In the genomic region with DNA sequence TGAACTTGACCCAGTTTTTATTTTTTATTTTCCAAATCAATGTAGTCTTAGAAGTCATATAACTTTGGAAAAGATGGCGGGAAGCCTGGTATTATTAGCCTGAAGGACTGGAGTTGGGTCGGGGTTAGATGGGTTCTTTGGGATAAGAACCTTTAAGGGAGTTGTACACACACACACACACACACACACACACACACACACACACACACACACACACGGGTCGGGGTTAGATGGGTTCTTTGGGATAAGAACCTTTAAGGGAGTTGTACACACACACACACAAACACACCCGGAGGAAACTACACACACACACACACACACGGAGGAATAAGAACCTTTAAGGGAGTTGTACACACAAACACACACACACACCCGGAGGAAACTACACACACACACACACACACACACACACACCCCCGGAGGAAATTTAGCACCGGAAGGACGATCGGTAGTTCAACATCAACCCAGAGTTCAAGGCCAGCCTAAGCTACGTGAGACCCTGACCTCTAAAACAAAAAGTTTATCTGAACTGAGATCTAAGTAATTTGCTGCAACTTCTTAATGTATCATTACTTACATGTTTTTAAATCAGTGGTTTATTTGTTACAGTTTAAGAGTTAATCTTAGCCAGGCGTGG, we compare ENCODE assay signal across 7 mouse cellular contexts. TPM values are rescaled to one million over a fixed set of nuclear protein-coding genes. Genes with fewer than 3 reads are reported as not detected.
DNase-seq lines count a peak whose midpoint lies in the region; ATAC-seq lines count a peak whose summit lies in the region.

No protein-coding gene starts in this region.

- H3K27ac ChIP-seq in forebrain, embryonic 12.5 days, result no peak overlapping the region
- peak overlapping the region; percentile 32; the same call in 1 of the 2 replicates for H3K27ac ChIP-seq in liver, embryonic 11.5 days (ENCODE audit: low read depth, low read length)

- H3K4me2 ChIP-seq in forebrain, embryonic 12.5 days, result peak overlapping the region; percentile 95
- H3K4me2 ChIP-seq in liver, embryonic 11.5 days, result peak overlapping the region; percentile 65

- DNase-seq in 416B (ENCODE audit: low read depth) (peak; percentile 78), A20 (ENCODE audit: low read depth, low spot score) (peak; percentile 83)
- no peak for DNase-seq in liver, embryonic 11.5 days (ENCODE audit: low spot score)
- DNase-seq in embryo, embryonic 10.5 days (ENCODE audit: low spot score), result no peak
- DNase-seq in cerebellum, postnatal 4 days (ENCODE audit: low spot score in 2 of 2), result no peak
- no peak for DNase-seq in layer of hippocampus, adult 8-10 months (ENCODE audit: low spot score in 2 of 2)

- 0 out of 2 replicates have a peak, but pooled peaks cover 3% of the 10 kb centered on the region for H3K36me3 ChIP-seq in forebrain, embryonic 12.5 days (replicated peaks)
- no peaks in the 10 kb centered on the region for H3K36me3 ChIP-seq in liver, embryonic 11.5 days (ENCODE audit: control insufficient read depth, insufficient read depth, low read length)

- H3K9me3 ChIP-seq in forebrain, embryonic 12.5 days, result no peaks in the 10 kb centered on the region
- H3K9me3 ChIP-seq in liver, embryonic 11.5 days (ENCODE audit: control insufficient read depth, low read length), result no peaks in the 10 kb centered on the region

- H3K4me1 ChIP-seq in forebrain, embryonic 12.5 days, result peaks cover 8% of the 10 kb centered on the region
- H3K4me1 ChIP-seq in liver, embryonic 11.5 days (replicated peaks; ENCODE audit: control insufficient read depth, insufficient read depth, low read length), result peaks cover 17% of the 10 kb centered on the region

- peak overlapping the region; percentile 73 for H3K4me3 ChIP-seq in forebrain, embryonic 12.5 days (replicated peaks)
- H3K4me3 ChIP-seq in liver, embryonic 11.5 days (ENCODE audit: low read depth, low read length), result peak overlapping the region; percentile 84

- H3K9ac ChIP-seq in forebrain, embryonic 12.5 days, result peak overlapping the region; percentile 75
- peak overlapping the region; percentile 64 for H3K9ac ChIP-seq in liver, embryonic 11.5 days (ENCODE audit: low read depth, low read length)

- H3K27me3 ChIP-seq in forebrain, embryonic 12.5 days, result no peaks in the 10 kb centered on the region
- H3K27me3 ChIP-seq in liver, embryonic 11.5 days (replicated peaks; ENCODE audit: control insufficient read depth, insufficient read depth, low read length), result no peaks in the 10 kb centered on the region

- 56% methylated on average over 13 of the region's 13 CpGs for WGBS in forebrain, embryonic 12.5 days
- WGBS in liver, embryonic 11.5 days, result 42% methylated on average over 13 of the region's 13 CpGs

- ATAC-seq in forebrain, embryonic 12.5 days (ENCODE audit: low FRiP score), result peak; percentile 34
- peak; percentile 13 for ATAC-seq in liver, embryonic 11.5 days (replicated peaks; ENCODE audit: low FRiP score)

RNA-seq across cellular contexts. Expression of gene Slc25a19, which starts 0.5 kb away (rescaled TPM):
- 28.4 and 29.7 TPM in 2 replicates for polyA plus RNA-seq in forebrain, embryonic 12.5 days (2016; fragmentation: Nextera tagmentation; extraction: Ambion mirVana)
- polyA plus RNA-seq in liver, embryonic 11.5 days (2014; fragmentation: Nextera tagmentation; extraction: Ambion mirVana), result 30.2 and 30.9 TPM in 2 replicates
- 10 to 100 TPM; 55.6 to 81.3 (median 64.7) TPM for total RNA-seq in layer of hippocampus, adult 8-10 months (2022)

RNA-seq across cellular contexts. Expression of gene Mif4gd, which starts 15.8 kb away (rescaled TPM):
- polyA plus RNA-seq in forebrain, embryonic 12.5 days (2016; fragmentation: Nextera tagmentation; extraction: Ambion mirVana), result 15.2 and 16.5 TPM in 2 replicates
- 39.0 and 41.4 TPM in 2 replicates for polyA plus RNA-seq in liver, embryonic 11.5 days (2014; fragmentation: Nextera tagmentation; extraction: Ambion mirVana)
- 10 to 100 TPM; 16.5 to 22.5 (median 17.9) TPM for total RNA-seq in layer of hippocampus, adult 8-10 months (2022)

RNA-seq across cellular contexts. Expression of gene Gga3, which starts 24.7 kb away (rescaled TPM):
- polyA plus RNA-seq in forebrain, embryonic 12.5 days (2016; fragmentation: Nextera tagmentation; extraction: Ambion mirVana), result 32.3 and 35.1 TPM in 2 replicates
- 23.6 and 27.4 TPM in 2 replicates for polyA plus RNA-seq in liver, embryonic 11.5 days (2014; fragmentation: Nextera tagmentation; extraction: Ambion mirVana)
- total RNA-seq in layer of hippocampus, adult 8-10 months (2022), result 100 to 1,000 TPM in 2 of 4 experiments, 10 to 100 TPM in 2; 91.9 to 121 (median 102) TPM

RNA-seq across cellular contexts. Expression of gene Mrps7, which starts 24.9 kb away (rescaled TPM):
- 87.4 and 89.5 TPM in 2 replicates for polyA plus RNA-seq in forebrain, embryonic 12.5 days (2016; fragmentation: Nextera tagmentation; extraction: Ambion mirVana)
- polyA plus RNA-seq in liver, embryonic 11.5 days (2014; fragmentation: Nextera tagmentation; extraction: Ambion mirVana), result 121 and 125 TPM in 2 replicates
- 10 to 100 TPM; 49.1 to 55.3 (median 52.6) TPM for total RNA-seq in layer of hippocampus, adult 8-10 months (2022)

Comparison
In these comparisons a context has a peak if more than half of its experiments do, and no peak if none do; other contexts are left out.
1. DNase-seq: peak in 416B (single experiment) and A20 (single experiment); none in liver, embryonic 11.5 days (single experiment), embryo, embryonic 10.5 days (single experiment), cerebellum, postnatal 4 days (0 of 2) and layer of hippocampus, adult 8-10 months (0 of 2).